Mouse (Mus musculus): Measurements from ENCODE around the gene 1810046K07Rik. TPM values are rescaled to one million over a fixed set of nuclear protein-coding genes. Genes with fewer than 3 reads are reported as not detected.

Gene 1810046K07Rik
- total and polyA plus RNA-seq, 2 experiments from 2014 or later: not detected

DNA sequence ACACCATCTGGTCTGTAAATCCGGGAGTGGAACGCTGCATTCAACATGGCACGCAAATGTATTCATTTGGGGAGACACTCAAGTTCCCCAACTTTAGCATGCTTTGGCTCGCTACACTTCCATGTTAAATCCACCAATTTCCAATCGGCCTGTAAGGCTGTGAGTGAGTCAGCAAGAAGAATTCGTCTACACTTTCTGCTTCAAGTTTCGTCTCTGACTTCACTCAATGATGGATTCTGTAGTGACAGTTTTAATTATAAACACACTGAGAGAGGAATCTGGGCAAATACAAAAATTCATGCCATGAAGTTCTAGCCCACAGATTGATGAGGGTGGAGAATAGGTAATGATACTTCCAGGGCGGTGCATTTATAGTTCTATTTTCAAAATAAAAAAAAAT is 35.2 kb downstream of the 1810046K07Rik start:
- TF ChIP-seq CTCF (IDR thresholded peaks at IDR 0.05): no peak
- H3K27me3 ChIP-seq (ENCODE audit: insufficient read depth, low read length): no peaks in the 10 kb centered on the region
- no peaks in the 10 kb centered on the region for H3K4me1 ChIP-seq (ENCODE audit: insufficient read depth, low read length)
- no peaks in the 10 kb centered on the region for H3K9me3 ChIP-seq (ENCODE audit: low read length)
- H3K4me2 ChIP-seq (ENCODE audit: low read depth, low read length, poor library complexity, severe bottlenecking): no peak overlapping the region
- no peaks in the 10 kb centered on the region for H3K36me3 ChIP-seq (ENCODE audit: insufficient read depth, low read length)
- DNase-seq (ENCODE audit: low spot score): no peak
- H3K4me3 ChIP-seq (ENCODE audit: low read depth, low read length): no peak overlapping the region
- ATAC-seq (ENCODE audit: low FRiP score): no peak
- 83% methylated on average over 8 of the region's 8 CpGs for WGBS
- H3K9ac ChIP-seq (replicated peaks; ENCODE audit: low read length, poor library complexity, severe bottlenecking): no peak overlapping the region
- H3K27ac ChIP-seq (ENCODE audit: low read depth, low read length): no peak overlapping the region

GRCm38 (mm10) chr9:51292674-51293073 is 36.0 kb downstream of the 1810046K07Rik start:
- Histone ChIP-seq H3K4me2 (ENCODE audit: low read depth, low read length, poor library complexity, severe bottlenecking) (no peak overlapping the region), H3K27ac (ENCODE audit: low read depth, low read length) (no peak overlapping the region), H3K9ac (replicated peaks; ENCODE audit: low read length, poor library complexity, severe bottlenecking) (no peak overlapping the region), H3K4me3 (ENCODE audit: low read depth, low read length) (no peak overlapping the region), H3K27me3 (ENCODE audit: insufficient read depth, low read length) (no peaks in the 10 kb centered on the region), H3K4me1 (ENCODE audit: insufficient read depth, low read length) (no peaks in the 10 kb centered on the region), H3K36me3 (ENCODE audit: insufficient read depth, low read length) (no peaks in the 10 kb centered on the region), H3K9me3 (ENCODE audit: low read length) (no peaks in the 10 kb centered on the region)
- ATAC-seq (ENCODE audit: low FRiP score) (0 out of 2 replicates have a peak, but pooled peaks have one; percentile 31), DNase-seq (ENCODE audit: low spot score) (peak; percentile 95)
- 33% methylated on average over 4 of the region's 4 CpGs for WGBS
- TF ChIP-seq CTCF (IDR thresholded peaks at IDR 0.05): peak; percentile 96

- Histone ChIP-seq H3K4me3 (ENCODE audit: low read depth, low read length) (no peak overlapping the region), H3K4me1 (ENCODE audit: insufficient read depth, low read length) (no peaks in the 10 kb centered on the region), H3K27ac (ENCODE audit: low read depth, low read length) (no peak overlapping the region), H3K4me2 (ENCODE audit: low read depth, low read length, poor library complexity, severe bottlenecking) (no peak overlapping the region), H3K36me3 (ENCODE audit: insufficient read depth, low read length) (no peaks in the 10 kb centered on the region), H3K9me3 (ENCODE audit: low read length) (no peaks in the 10 kb centered on the region), H3K27me3 (ENCODE audit: insufficient read depth, low read length) (no peaks in the 10 kb centered on the region), H3K9ac (replicated peaks; ENCODE audit: low read length, poor library complexity, severe bottlenecking) (no peak overlapping the region)
- no peak for ATAC-seq (ENCODE audit: low FRiP score)
- no peak for TF ChIP-seq CTCF (IDR thresholded peaks at IDR 0.05)
- no peak for DNase-seq (ENCODE audit: low spot score)
- WGBS: 77% methylated on average over 4 of the region's 4 CpGs
These were observed 37.7 kb downstream of the 1810046K07Rik start for GRCm38 (mm10) chr9:51290980-51291379.

DNA sequence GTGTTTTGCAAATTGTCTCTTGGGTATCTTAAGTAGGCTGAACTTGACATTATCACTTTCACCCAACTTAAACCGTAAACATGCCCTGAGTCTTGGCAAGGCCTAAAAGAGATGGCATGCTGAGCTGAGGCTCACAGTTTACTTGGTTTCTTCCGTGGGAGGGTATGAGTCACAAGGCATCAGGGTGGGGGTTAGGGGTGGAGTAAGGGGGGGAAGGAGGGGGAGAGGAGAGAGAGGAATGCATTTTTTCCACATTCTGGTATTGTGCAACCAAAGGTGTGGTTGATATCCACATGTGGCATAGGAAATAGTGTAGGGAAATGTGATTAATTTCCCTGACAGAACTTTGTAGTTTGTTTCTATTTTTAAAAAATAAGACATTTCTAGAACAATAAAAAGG is 42.6 kb downstream of the 1810046K07Rik start:
- no peaks in the 10 kb centered on the region for H3K27me3 ChIP-seq (ENCODE audit: insufficient read depth, low read length)
- no peak overlapping the region for H3K9ac ChIP-seq (replicated peaks; ENCODE audit: low read length, poor library complexity, severe bottlenecking)
- H3K4me2 ChIP-seq (ENCODE audit: low read depth, low read length, poor library complexity, severe bottlenecking): no peak overlapping the region
- no peaks in the 10 kb centered on the region for H3K4me1 ChIP-seq (ENCODE audit: insufficient read depth, low read length)
- no peaks in the 10 kb centered on the region for H3K9me3 ChIP-seq (ENCODE audit: low read length)
- no peak overlapping the region for H3K27ac ChIP-seq (ENCODE audit: low read depth, low read length)
- no peak for ATAC-seq (ENCODE audit: low FRiP score)
- no peak for TF ChIP-seq CTCF (IDR thresholded peaks at IDR 0.05)
- WGBS: 62% methylated on average over 2 of the region's 2 CpGs
- no peak for DNase-seq (ENCODE audit: low spot score)
- no peak overlapping the region for H3K4me3 ChIP-seq (ENCODE audit: low read depth, low read length)
- H3K36me3 ChIP-seq (ENCODE audit: insufficient read depth, low read length): no peaks in the 10 kb centered on the region

- DNase-seq (ENCODE audit: low spot score) (peak; percentile 70), ATAC-seq (ENCODE audit: low FRiP score) (peak; percentile 85)
- H3K4me2 ChIP-seq (ENCODE audit: low read depth, low read length, poor library complexity, severe bottlenecking): peak within 1 kb of the TSS; percentile 90
- no peaks in the 10 kb centered on the region for H3K9me3 ChIP-seq (ENCODE audit: low read length)
- no peaks in the 10 kb centered on the region for H3K4me1 ChIP-seq (ENCODE audit: insufficient read depth, low read length)
- H3K9ac ChIP-seq (replicated peaks; ENCODE audit: low read length, poor library complexity, severe bottlenecking): 0 out of 2 replicates have a peak within 1 kb of the TSS, but pooled peaks have one; percentile 13
- no peaks in the 10 kb centered on the region for H3K36me3 ChIP-seq (ENCODE audit: insufficient read depth, low read length)
- peak within 1 kb of the TSS; percentile 43 for H3K4me3 ChIP-seq (ENCODE audit: low read depth, low read length)
- no peak within 1 kb of the TSS for H3K27ac ChIP-seq (ENCODE audit: low read depth, low read length)
- peaks cover 22% of the 10 kb centered on the region for H3K27me3 ChIP-seq (ENCODE audit: insufficient read depth, low read length)
- TF ChIP-seq CTCF (IDR thresholded peaks at IDR 0.05): peak; percentile 49
- WGBS: under 1% methylated on average over 51 of the region's 53 CpGs
These were observed 50.0 kb downstream of the 1810046K07Rik start, which contains the start of gene Colca2 for GRCm38 (mm10) chr9:51278500-51279381. Colca2 (minus strand) TSS chr9:51278569.

GRCm38 (mm10) chr9:51277834-51278498 is 50.8 kb downstream of the 1810046K07Rik start:
- H3K4me3 ChIP-seq (ENCODE audit: low read depth, low read length): peak overlapping the region; percentile 43
- DNase-seq (ENCODE audit: low spot score) (no peak), ATAC-seq (ENCODE audit: low FRiP score) (0 out of 2 replicates have a peak, but pooled peaks have one; percentile 13)
- H3K9me3 ChIP-seq (ENCODE audit: low read length): no peaks in the 10 kb centered on the region
- H3K4me2 ChIP-seq (ENCODE audit: low read depth, low read length, poor library complexity, severe bottlenecking): peak overlapping the region; percentile 90
- no peaks in the 10 kb centered on the region for H3K36me3 ChIP-seq (ENCODE audit: insufficient read depth, low read length)
- no peaks in the 10 kb centered on the region for H3K4me1 ChIP-seq (ENCODE audit: insufficient read depth, low read length)
- H3K27me3 ChIP-seq (ENCODE audit: insufficient read depth, low read length): peaks cover 22% of the 10 kb centered on the region
- no peak overlapping the region for H3K27ac ChIP-seq (ENCODE audit: low read depth, low read length)
- TF ChIP-seq CTCF (IDR thresholded peaks at IDR 0.05): no peak
- H3K9ac ChIP-seq (replicated peaks; ENCODE audit: low read length, poor library complexity, severe bottlenecking): no peak overlapping the region
- 20% methylated on average over 13 of the region's 13 CpGs for WGBS

All from midbrain, postnatal 0 days (tissue).